Mouse (Mus musculus): ENCODE measurements around the gene H2al1o.
"Not testable (repeated sequence)": the region's sequence is repeated elsewhere in the genome, so short reads cannot be mapped to it uniquely, and the experiment has no call there.

H2al1o gene

DNA sequence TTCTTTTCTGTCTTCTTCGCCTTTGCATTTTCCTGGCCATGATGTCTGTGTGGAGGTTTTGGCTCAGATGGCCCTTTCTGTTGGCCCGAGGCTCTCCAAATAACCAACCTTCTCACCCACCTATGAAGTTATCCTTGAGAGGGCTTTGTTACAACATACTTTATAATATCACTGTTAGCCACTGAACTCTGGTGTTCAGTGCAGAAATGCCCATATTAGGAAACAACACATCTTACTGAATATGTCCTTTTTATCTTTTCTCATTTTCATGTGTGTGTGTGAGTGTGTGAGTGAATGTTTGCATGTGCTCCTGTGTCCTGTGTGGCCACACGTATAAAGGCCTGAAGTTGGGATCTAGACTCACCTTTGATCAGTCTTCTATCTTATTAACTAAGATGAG lies at the start of gene H2al1o:
TSS of gene H2al1o (minus strand) at position 101 of the 400 bp plus-strand sequence.
- not testable (repeated sequence) for DNase-seq

DNA sequence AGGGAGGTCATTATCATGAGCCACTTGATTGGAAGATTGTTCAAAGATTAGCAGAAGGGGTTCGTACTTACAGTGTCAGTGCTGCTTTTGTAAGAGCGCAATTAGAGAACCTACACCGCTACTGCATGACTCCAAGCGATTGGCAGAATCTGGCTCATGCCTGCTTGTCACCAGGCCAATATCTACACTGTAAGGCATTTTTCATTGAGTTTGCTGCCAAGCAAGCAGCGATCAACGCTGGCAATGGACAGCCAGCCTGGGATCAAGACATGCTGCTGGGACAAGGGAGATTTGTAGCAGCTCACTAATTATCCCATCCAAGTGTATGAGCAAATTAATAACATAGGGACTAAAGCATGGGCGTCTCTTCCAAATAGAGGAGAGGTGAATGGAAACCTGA lies 25.8 kb upstream of the H2al1o start:
- not testable (repeated sequence) for DNase-seq

- DNase-seq, result no peak
Observed at GRCm38 (mm10) chrX:9536881-9537280, 35.3 kb downstream of the H2al1o start.
